Mouse (Mus musculus): ENCODE measurements around the gene Cep63.

The Cep63 gene

DNA sequence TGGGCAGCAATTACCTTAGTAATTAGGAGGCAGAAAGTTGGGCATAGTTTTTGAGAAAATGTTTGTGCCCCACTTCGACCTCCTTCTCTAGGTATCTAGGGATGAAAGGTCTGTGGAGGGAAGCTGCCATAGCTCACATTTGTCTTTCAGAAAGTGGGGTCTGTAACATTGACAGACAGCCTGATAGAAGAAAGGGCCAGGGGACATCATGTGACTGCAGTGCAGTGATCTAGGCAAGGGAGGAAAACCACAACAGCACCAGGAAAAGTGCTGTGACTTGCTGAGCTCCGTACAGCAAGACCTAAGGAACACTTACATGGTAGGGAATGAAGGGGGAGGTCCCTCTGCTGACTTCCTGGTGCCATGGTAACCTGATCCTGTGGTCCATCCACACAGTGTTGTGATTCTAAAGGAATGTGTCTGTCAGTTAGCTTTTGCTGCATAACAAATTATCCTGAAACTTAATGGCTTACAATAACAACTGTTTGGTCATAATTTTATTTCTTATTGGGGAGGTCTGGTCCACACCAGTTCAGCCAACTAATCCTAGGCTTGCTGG, 5.3 kb upstream of the Cep63 start:
- DNase-seq (ENCODE audit: low spot score), result no peak

DNA sequence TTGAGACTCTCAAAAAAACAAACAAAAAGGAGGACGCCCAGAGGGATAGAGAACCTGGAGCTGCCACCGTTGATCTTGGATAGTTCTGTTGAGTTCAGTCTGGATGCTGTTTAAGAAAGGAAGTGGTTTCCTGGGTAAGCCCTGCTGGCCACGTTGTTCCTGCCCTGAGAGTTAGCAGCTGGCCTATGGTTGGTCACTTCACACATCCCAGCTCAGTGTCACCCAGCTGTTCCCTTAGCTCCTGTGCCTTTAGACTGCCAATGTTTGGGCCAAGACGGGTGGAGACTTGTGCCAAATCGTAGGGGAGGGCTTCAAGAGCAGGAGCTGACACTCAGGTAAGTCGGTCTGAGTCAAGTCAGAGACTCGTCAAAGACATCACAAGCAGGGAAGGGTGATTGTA, 2.7 kb upstream of the Cep63 start:
- DNase-seq (ENCODE audit: low spot score), result no peak

DNA sequence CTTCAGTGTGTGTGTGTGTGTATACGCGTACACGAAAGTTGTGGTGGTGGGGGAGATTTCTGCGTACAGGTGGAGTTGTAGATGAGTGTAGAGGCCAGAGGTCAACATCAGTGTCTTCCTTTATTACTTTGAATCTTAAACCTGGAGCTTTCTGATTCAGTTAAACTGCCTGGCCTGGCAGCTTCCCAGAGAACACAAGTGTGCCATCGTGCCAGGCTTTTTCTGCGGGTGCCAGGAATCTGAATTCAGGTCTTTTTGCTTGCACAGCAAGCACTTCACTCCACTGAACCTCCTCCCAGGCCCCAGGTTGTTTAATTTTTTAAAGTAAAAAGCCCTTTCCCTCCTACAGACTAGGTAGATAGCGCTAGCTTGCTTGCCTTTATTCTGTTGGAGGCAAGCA, 1.1 kb upstream of the Cep63 start:
- no peak for DNase-seq (ENCODE audit: low spot score)

DNA sequence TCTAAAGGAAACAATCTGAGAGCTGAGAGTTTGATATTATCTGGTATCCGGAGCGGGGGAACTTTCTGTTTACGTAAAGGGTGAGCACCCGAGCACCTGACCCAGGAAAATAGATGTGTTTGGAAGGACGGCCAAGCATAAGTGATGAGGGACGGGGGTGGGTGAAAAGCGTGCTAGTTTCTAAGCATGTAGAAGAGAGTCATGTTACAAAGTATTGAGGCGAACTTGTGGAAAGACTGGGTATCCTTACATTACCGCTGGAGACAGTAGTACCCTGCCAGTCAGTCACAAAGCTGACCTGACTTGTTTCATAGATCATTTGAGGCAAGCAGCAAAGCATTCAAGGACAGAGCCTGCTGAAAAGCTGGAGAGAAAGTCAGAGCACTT, 498 bp upstream of the Cep63 start:
- no peak for DNase-seq (ENCODE audit: low spot score)

DNA sequence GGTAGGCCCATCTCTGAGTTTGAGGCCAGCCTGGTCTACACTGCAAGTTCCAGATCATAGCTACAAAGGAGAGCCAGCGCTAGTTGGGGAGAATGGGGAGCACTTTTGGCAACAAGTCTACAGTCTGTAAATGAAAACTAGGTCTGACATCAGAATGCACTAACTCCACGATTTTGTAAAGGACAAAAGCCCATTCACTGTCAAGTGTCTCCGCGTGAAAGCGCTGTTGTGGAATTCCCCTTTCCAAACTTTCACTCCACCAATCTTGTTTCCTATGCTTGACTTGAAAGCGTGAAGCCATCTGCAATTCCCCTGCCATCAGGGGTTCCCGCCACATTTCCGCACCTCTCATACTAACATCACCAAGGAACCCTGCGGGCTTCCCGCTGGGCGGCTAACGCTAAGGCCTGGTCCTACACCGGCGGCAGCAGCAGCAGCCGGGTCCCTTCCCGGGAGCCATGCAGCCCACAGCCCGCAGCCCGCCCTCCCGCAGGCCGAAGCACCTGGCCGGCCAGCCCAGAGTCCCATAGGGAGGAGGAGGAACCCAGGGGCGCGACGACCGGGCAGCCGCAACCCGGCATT, 842 bp downstream of the Cep63 start:
- no peak for DNase-seq (ENCODE audit: low spot score)

DNA sequence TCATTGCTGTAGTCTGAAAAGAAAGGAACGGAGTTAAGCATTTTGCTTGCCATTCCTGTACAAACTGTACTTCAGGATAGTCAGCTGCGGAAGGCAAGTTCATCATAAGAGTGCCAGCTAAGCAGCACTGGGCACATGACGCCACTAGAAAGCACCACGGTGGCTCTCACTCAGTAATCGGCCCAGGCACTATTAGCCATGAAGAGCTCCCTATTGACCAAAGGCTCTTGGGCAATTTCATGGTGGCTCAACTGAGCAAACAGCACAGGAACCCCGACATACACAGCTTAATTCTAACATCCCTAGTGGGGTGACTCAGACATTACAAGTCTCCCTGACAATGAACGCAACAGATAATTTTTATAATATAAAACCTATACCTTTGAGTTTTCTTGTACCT, 2.8 kb downstream of the Cep63 start:
- DNase-seq (ENCODE audit: low spot score), result no peak

DNA sequence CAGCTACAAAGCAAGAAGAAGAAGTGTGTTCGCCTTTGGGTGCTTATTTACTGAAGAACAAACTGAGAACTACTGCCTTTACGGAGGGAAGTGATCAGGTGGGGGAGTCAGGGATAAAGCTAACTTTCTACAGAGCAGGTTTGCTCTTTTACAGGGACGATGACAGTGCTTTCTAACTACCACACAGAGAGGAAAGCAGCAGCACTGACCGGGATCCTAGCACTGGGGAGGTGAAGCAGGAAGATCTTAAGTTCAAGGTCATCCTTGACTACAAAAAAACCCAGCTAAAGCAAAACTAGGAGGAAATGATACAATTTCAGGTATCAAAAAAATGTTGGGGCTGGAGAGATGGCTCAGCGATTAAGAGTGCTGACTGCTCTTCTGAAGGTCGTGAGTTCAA, 3.5 kb downstream of the Cep63 start:
- no peak for DNase-seq (ENCODE audit: low spot score)

DNA sequence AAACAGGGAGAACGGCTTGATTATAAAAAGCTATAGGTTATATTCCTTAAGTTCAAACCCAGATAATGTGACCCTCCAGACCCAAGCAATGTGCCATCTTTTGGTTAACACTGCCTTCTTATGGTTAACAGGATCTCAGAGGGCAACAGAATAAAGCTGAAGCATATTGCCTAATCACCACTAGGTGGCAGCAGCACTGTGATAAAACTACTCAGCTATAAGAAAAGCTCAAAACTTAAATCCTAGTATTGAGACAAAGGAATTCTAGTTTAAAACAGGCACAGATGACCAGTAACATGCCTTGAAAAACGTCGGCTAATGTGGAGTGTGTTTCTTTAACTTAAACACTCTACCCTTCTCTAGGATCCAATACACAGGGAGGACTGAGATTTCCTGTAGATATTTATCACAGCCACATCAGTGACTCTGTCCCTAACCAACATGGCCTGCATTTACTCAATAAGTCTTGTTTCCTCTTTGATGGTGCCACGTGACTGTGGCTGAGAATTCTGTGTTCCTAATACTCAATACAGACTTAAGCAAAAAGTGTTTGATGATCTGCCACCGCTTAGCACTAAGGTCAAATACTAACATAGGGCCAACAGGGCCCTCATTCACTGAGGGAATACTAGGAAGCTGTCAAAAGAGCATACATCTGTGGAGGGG, 4.0 kb downstream of the Cep63 start:
- DNase-seq (ENCODE audit: low spot score), result peak; percentile 53

DNA sequence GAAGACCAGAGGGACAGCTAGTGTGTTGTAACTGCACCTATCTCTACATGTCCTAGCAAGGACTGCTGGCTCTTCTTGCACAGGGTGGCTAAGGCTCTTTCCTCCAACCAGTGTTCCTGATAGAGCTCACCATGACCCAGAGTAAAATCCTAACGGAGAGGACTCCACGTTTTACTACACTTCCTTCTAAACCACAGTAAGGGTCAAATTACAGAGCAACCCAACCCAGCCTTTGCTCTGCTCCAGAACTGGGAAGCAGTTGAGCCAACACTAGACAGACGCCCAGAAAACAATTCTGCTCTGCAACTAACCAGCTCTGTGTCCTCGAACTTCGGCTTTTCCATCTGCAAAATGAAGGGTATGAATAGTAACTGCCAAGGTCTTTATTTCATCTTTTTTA, 4.9 kb downstream of the Cep63 start:
- no peak for DNase-seq (ENCODE audit: low spot score)

DNA sequence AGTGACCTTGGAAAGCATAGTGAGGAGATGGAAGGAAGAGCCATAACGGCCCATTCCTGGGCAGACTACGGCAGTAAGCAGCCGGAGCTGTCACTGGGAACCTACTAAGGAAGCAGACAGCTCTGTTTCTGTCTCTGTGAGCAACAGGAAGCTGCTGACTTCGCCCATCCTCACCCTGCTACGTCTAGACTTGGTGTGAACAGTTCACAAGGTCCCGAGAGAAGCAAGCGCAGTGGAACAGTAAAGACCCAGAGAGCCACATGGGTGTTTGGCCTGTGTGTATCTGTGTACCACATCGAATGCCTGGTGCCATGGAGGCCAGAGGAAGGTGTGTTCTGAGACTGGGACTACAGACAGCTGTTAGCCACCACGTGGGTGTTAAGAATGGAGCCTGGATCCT, 10.1 kb downstream of the Cep63 start:
- no peak for DNase-seq (ENCODE audit: low spot score)

DNA sequence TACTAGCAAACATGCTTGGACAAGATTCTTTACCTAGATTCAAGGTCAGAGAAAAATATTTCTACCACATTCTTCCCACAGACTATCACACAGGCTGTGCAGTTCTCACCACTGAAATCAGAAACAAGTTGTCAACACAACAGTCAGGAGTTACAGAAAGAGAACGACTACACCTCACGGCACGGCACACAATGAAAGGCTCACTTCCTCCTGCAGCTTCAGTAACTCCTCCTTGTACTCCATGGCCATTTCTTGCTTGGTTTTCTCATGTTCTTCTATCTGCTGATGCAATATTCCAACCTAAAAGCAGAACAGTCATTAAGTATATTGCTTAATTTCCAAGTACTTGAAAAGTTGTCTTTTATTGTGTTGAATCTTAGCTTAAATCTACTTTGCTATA, 11.3 kb downstream of the Cep63 start:
- DNase-seq (ENCODE audit: low spot score), result no peak

DNA sequence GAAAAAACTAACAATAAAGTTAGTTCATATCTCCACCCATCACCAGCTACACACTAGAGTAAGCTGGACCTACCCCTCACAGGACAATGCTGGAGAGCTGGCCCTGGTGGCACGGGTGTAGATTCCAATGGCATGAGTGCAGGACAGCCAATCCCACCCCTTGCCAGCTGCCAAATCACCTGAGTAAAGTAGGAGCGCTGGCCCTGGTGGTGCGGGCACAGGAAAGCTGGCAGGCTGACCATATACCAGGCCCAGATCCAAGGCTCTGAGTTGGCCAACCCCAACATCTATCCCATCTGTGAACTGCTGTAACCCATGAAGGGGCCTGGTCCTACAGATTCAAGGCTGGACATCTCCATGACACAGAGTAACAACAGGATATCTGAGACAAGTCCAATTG, 17.1 kb downstream of the Cep63 start:
- DNase-seq (ENCODE audit: low spot score), result no peak

DNA sequence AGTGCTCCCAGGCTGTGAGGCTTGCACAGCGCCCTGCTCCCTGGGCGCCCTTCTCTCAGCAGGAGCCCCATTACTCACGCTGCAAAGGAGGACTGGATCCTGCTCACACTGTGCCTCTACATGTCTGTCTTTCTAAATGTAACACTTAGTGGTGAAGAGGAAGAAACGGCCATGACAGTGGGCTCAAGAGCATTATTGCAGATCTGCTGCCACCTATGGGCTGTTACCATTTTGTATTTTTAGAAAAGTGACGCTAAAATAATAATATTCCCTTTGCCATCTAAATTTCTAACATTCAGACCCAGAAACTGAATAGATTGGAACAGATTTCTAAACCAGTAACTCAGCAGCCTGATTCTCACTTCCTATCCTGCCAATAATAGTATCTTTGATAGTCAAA, 18.9 kb downstream of the Cep63 start:
- DNase-seq (ENCODE audit: low spot score), result no peak

DNA sequence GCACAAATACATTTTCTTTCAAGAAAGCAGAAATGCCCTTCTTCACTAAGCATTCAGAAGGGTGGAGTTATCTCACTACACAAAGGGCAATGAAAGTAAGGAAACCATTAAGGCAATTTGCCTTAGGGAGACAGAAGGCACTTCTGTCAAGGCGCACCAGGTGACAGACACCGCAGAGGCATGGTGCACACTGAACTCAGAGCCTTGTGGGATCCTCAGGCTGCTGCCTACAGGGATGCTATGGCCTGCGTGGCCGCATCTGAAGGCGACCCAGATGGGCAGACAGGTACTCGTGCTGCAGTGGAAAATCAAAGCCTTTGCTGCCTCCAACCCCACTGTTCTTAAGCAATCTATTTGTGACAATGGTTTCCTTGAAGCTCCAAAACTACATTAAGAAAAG, 21.2 kb downstream of the Cep63 start:
- no peak for DNase-seq (ENCODE audit: low spot score)

DNA sequence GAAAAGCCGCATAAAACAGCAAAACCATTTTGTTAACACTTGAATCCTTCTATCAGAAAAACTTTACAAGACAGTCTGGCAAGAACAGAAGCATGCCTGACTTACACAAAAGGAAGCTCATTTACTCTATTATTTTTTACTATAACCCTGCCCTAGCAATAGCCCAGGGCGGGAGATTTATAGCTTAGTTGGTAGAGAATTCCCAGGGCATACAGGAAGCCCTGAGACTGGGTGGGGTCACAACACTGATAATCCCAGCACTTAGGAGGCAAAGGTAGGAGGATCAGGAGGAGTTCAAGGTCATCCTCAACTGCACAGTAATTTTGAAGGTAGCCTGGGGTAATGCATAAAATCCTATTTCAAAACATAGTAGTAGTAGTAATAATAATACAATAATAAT, 24.7 kb downstream of the Cep63 start:
- DNase-seq (ENCODE audit: low spot score), result no peak

DNA sequence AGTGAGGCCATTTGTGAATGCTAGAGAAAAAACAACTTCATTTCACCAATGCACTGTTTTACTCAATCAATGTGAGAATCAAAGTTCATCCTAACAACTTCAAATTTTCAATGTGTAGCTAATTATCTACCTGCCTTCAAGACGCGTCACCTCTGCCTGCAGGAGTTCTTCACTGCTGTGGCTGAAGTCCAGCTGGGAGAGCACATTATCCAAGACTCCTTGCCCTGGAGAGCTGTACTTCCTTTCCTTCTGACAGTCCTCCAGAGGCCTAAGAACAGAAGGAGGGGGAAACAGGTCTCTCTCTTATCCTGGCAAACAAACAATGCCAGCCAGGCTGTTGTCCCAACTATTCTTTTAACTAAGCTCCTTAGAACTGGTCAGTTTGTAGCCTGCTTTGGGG, 25.1 kb downstream of the Cep63 start:
- no peak for DNase-seq (ENCODE audit: low spot score)

DNA sequence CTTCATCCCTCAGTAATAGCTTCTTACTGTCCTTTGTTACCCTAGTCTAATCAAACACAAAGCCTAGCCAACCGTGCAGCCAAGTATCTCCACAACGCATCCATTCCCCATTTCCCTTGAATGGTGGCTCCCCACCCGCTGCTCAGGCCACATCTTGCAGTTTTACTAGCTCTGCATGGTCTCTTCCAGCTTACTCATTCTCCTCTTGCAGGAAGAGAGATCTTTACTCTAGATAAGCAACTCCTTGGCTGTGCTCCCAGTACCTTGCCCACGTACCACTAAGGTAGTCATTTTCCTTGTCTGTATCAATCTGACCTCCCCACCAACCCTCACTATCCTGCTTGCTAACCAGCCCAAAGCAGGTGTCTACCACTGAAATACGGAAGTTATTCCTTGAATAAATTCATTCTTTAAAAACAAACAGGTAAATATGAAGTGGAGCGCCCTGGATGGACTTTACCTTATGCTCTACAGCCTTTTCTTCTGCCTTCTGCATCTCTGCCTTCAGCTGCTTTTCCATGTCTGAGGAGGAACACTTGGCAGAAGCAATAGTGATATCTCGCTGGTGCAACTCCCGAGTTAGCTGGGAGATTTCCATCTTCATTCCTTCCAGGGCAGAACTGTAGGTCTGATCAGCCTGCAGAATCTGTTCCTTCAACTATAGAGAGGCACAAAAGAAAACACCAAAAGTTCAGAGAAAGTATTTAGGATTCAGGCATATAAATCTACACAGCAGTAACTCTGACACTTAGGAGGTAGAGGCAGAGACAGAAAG, 30.5 kb downstream of the Cep63 start:
- peak; percentile 80 for DNase-seq (ENCODE audit: low spot score)

DNA sequence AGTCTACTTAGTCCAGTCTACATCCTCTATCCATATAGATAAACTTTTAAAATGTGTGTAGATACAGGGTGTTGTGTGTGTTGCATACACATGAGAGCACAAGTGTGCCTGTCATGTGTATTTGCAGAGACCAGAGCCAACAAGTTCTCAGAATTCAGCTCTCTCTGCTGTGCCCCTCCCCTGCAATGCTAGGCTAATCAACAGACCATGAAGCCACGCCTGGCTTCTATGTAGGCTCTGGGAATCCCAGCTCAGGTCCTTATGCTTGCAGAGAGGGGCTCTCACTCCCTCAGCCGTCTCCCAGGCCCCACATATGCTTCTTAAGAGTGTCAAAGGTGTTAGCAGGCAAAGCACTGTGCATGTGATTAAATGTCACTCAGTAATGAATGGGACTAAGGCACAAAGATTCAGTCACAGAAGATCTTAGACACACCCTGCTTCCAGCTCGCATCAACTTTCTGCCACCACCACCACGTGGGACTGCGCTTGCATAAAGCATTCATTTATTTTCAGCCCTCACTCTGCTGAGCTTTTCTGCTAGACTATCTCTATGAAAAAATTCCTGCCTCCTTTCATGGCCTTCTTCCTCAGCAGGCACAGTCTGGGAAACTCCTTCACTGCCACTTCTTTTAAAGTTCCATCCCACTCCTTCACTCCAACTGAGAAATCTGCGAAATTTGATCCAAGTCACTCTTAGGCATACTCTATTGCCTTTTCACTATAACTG, 31.5 kb downstream of the Cep63 start:
- DNase-seq (ENCODE audit: low spot score), result no peak

DNA sequence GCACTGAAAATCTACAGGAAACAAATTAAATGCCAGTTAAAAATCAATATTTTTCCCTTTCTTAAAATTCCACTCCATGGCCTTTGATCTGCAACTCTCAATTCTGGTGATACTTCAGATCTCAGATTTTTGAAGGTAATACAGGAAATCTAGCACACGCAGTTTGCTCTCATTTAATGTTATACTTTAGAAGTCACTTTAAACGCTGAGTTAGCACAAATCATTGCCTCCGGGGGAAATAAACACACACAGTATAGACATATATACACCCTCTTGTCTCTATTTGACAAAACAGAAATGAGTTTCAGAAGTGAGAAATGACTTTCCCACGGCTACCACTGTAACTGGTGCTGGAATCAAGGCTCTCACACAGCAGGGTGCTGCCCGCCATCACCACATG, 39.0 kb downstream of the Cep63 start:
- DNase-seq (ENCODE audit: low spot score), result no peak

DNA sequence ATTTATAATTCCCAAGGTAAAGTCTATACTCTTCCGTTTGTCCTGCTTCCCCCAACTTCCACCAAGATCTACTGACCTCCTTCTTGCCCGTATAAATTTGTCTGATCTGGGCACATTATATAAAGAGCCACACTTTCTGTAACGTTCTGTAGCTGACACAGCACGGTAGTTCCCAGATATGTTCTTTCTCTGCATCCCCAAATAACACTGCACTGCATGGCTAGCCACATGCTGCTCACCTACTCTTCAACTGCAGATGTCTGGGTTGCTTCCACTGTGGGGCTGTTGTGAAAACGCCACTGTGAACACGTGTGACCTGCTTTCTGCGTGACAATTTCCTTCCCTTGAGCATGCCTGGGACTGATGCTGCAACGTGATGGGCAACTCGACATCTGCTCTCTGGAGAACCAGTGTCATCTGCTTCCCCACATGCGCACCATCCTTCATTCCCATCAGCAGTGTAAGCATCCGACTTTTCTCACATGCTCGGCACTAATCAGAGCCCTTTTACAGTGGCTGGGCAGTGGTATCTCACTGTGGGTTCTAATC, 44.3 kb downstream of the Cep63 start:
- DNase-seq (ENCODE audit: low spot score), result no peak

DNA sequence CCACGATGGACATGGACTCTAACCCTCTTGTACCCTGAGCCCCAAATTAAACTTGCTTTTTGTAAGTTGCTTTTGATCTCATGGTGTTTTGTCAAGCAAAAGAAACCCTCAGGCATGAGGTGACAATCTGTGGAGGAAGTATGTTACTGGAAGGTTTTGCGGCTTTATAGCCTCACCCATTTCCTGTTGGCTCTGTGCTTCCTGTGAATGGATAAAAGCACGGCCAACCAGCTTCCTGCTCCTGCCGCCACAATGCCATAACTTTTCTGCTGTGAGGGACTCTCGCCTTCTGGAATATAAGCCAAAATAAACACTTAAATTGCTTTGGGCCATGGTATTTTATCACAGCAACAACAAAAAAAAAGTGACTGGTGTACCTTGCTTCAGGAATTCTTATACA, 48.9 kb downstream of the Cep63 start:
- DNase-seq (ENCODE audit: low spot score), result no peak

DNA sequence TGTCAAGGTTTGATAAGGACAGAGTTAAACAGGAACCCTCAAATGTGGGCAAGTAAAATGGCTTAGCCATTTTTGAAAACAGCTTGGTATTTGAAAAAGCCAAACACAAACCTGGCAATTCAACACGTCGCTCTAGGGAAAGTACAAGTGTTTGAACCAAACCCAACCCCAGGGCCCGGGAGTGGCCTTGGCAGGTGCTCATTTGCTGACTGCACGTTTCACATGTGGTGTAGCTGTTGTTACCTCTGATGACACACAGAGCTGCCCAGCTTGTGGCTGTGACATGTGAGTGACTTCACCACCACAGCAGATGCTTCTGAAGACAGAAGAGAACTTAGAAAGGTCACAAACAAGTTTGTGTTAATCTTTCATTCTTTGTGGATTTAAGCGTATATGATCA, 53.4 kb downstream of the Cep63 start:
- DNase-seq (ENCODE audit: low spot score), result no peak

All from urinary bladder, postnatal 14 days (tissue).